Mouse (Mus musculus) thymus, postnatal 10 days (tissue): ENCODE results near the gene Fam219b.

Experiments
- DNase-seq, 2 experiments: peaks; one replicate each; pipeline ENCODE4 v3.0.0; 2021; ENCODE audit warnings: low spot score in 2 of 2

Fam219b gene

DNA sequence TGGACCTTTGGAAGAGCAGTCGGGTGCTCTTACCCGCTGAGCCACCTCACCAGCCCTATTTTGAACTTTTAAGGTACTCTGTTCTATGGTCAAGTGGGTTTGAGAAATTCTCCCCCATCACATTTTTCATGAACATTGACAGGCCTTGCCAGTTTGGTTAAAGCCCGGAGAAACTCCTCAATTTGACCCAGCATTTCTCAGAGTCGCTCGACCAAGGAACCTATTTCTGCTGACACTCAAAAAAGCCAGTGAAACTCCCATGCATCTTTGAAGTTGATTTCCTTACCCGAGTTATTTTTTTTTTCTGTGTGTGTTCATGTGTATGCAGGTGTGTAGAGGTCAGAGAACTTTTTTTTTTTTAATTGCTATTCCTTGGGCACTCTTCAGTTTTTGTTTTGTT is 27.3 kb downstream of the Fam219b start:
- no peak for DNase-seq

- DNase-seq: no peak
These were observed 28.5 kb downstream of the Fam219b start for GRCm38 (mm10) chr9:57565741-57566221.

GRCm38 (mm10) chr9:57566846-57567245 is 29.5 kb downstream of the Fam219b start:
- DNase-seq: no peak

- no peak for DNase-seq
These were observed 31.2 kb downstream of the Fam219b start for GRCm38 (mm10) chr9:57568500-57568899.

DNA sequence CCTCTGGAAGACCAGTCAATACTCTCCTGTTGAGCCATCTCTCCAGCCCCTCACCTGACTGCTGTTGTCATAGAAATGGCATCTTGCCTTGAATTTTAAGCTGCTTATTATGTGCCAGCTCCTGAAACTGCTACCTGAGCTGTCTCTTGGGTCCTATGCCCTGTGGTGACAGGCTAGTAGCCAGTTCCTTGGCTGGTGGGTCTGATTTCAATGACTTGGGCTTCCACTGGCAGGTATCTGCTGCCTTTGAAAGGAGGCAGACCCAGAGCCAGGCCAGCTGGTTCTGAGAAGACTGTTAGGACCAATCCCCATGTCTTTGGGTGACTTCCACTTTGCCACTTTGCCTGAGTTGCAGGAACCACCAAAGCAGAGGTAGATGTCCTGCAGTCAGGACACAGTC is 37.1 kb downstream of the Fam219b start:
- DNase-seq: no peak

GRCm38 (mm10) chr9:57575577-57575976 is 38.2 kb downstream of the Fam219b start:
- no peak for DNase-seq

GRCm38 (mm10) chr9:57577144-57577849 is 40.0 kb downstream of the Fam219b start:
- no peak for DNase-seq

DNA sequence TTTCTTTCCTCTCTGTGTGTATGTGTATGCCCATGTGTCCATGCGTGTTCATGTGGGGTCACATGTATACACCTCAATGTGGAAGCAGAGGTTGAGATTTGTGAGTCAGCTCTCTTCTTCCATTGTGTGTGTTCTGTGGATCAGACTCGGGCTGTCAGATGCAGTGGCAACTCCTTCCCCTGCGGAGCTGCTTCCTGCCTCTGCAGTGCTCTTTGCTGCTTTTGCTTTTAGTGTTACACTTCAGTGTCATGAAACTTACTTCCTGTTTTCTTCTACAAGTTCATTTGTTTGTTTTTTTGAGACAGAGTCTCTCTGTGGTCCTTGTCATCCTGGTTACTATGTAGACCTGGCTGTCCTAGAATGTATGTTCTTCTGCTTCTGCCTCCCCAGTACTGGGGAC is 47.7 kb downstream of the Fam219b start:
- no peak for DNase-seq

- peak; percentile 79 to 86 for DNase-seq
These were observed 52.1 kb downstream of the Fam219b start, which contains the start of gene Ulk3 for GRCm38 (mm10) chr9:57589224-57590126. Gene Ulk3, plus strand, starts transcription at chr9:57589452.

DNA sequence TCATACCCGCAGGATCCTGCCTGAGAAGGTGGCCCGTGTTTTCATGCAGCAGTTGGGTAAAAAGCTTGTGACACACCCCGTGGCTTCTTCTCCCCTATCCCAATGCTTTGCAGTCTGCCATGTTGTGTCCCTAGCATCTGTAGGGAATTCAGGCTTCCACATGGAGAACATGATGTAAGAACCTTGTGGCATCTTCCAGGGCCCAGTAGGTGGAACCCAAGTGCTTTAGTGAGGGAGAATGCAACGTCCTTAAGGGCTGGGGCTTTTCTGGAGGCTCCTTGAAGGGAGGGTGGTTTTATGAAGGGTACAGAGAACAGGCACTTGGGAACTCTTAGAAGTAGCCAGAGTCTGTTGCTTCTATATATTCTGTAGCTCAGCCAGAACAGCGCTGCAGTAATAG is 53.4 kb downstream of the Fam219b start:
- DNase-seq: no peak
